Mouse (Mus musculus) embryonic facial prominence, embryonic 12.5 days (tissue): ENCODE measurements around the gene Prkaca. TPM values are rescaled to one million over a fixed set of nuclear protein-coding genes. Genes with fewer than 3 reads are reported as not detected.

Experiments used
- ATAC-seq: fragments of 200-750 bp; cut with Nextera tagmentation; 2 replicates; pipeline ENCODE4 v1.8.0; 2017; ENCODE audit not compliant: insufficient number of reproducible peaks, insufficient read depth, low FRiP score, low TSS enrichment
- H3K27ac ChIP-seq: fragments of 300-500 bp; sonication (generic); 2 replicates; pipeline ENCODE4 v1.5.1; 2016; ENCODE audit warnings: mild to moderate bottlenecking
- H3K27me3 ChIP-seq: fragments of 300-500 bp; sonication (generic); 2 replicates; pipeline ENCODE4 v1.6.1; 2016; ENCODE audit warnings: mild to moderate bottlenecking, moderate library complexity
- H3K36me3 ChIP-seq: fragments of 300-500 bp; sonication (generic); 2 replicates; pipeline ENCODE4 v1.6.1; 2016; ENCODE audit warnings: mild to moderate bottlenecking
- H3K4me1 ChIP-seq: fragments of 300-500 bp; sonication (generic); 2 replicates; pipeline ENCODE4 v1.6.1; 2016
- H3K4me2 ChIP-seq: fragments of 300-500 bp; sonication (generic); replicated peaks from 2 replicates; pipeline ENCODE4 v1.6.1; 2016; ENCODE audit warnings: mild to moderate bottlenecking, moderate library complexity
- H3K4me3 ChIP-seq: fragments of 300-500 bp; sonication (generic); 2 replicates; pipeline ENCODE4 v1.5.1; 2016; ENCODE audit warnings: mild to moderate bottlenecking
- H3K9ac ChIP-seq: fragments of 300-500 bp; sonication (generic); 2 replicates; pipeline ENCODE4 v1.6.1; 2016; ENCODE audit warnings: mild to moderate bottlenecking, moderate library complexity
- H3K9me3 ChIP-seq: fragments of 300-500 bp; sonication (generic); 2 replicates; pipeline ENCODE4 v1.6.1; 2016; ENCODE audit warnings: mild to moderate bottlenecking, moderate library complexity
- WGBS: fragments of 180-500 bp; shearing (Covaris S2); methylation state at CpG from one replicate; pipeline ENCODE4 v1.1.7; 2016; 5-methylcytosine and 5-hydroxymethylcytosine counted together
- polyA plus RNA-seq: library from polyadenylated mRNA; unstranded; fragments of >200 nt; fragmentation: Nextera tagmentation; extraction: Ambion mirVana; gene quantifications from 2 replicates; pipeline ENCODE4 v1.2.1, GENCODE M21; 2016

Gene Prkaca
- polyA plus RNA-seq, 1 experiment from 2014 or later: 206 TPM

- Histone ChIP-seq H3K9ac (peak within 1 kb of the TSS; percentile 64), H3K9me3 (no peaks in the 10 kb centered on the region), H3K27me3 (no peaks in the 10 kb centered on the region), H3K4me1 (peaks cover 14% of the 10 kb centered on the region), H3K4me2 (peak within 1 kb of the TSS; percentile 94), H3K36me3 (no peaks in the 10 kb centered on the region), H3K27ac (0 out of 2 replicates have a peak within 1 kb of the TSS, but pooled peaks have one; percentile 30), H3K4me3 (peak within 1 kb of the TSS; percentile 73)
- WGBS: under 1% methylated on average over 75 of the region's 75 CpGs
- ATAC-seq: peak; percentile 100
These were observed 17.5 kb upstream of the Prkaca start, which contains the start of the genes Gm10644 and Asf1b for GRCm38 (mm10) chr8:83955106-83955957. Gene Gm10644, minus strand, starts transcription at chr8:83955205. Gene Asf1b, plus strand, starts transcription at chr8:83955507.

GRCm38 (mm10) chr8:83955958-83956218, 16.9 kb upstream of the Prkaca start:
- Histone ChIP-seq H3K27me3 (no peaks in the 10 kb centered on the region), H3K4me3 (peak overlapping the region; percentile 73), H3K4me2 (peak overlapping the region; percentile 94), H3K4me1 (peaks cover 14% of the 10 kb centered on the region), H3K9me3 (no peaks in the 10 kb centered on the region), H3K36me3 (no peaks in the 10 kb centered on the region), H3K27ac (0 out of 2 replicates have a peak overlapping the region, but pooled peaks have one; percentile 30), H3K9ac (peak overlapping the region; percentile 64)
- WGBS: 2% methylated on average over 15 of the region's 15 CpGs
- no peak for ATAC-seq

GRCm38 (mm10) chr8:83956789-83957188, 16.0 kb upstream of the Prkaca start:
- peak overlapping the region; percentile 64; the same call in 1 of the 2 replicates for H3K9ac ChIP-seq
- WGBS: 40% methylated on average over 1 of the region's 1 CpGs

GRCm38 (mm10) chr8:83964015-83964765, 8.6 kb upstream of the Prkaca start:
- H3K4me2 ChIP-seq: no peak overlapping the region
- H3K36me3 ChIP-seq: peaks cover 32% of the 10 kb centered on the region
- WGBS: 88% methylated on average over 5 of the region's 5 CpGs
- no peak overlapping the region for H3K4me3 ChIP-seq
- H3K27me3 ChIP-seq: no peaks in the 10 kb centered on the region
- H3K9me3 ChIP-seq: no peaks in the 10 kb centered on the region
- no peak for ATAC-seq
- no peak overlapping the region for H3K27ac ChIP-seq
- no peaks in the 10 kb centered on the region for H3K4me1 ChIP-seq
- no peak overlapping the region for H3K9ac ChIP-seq

More at GRCm38 (mm10) chr8:83956789-83957188, 16.0 kb upstream of the Prkaca start:
- Histone ChIP-seq H3K4me1 (peaks cover 14% of the 10 kb centered on the region), H3K9me3 (no peaks in the 10 kb centered on the region), H3K27ac (no peak overlapping the region), H3K27me3 (no peaks in the 10 kb centered on the region), H3K36me3 (no peaks in the 10 kb centered on the region), H3K4me2 (peak overlapping the region; percentile 94), H3K4me3 (peak overlapping the region; percentile 73)
- ATAC-seq: no peak

- H3K9me3 ChIP-seq: no peaks in the 10 kb centered on the region
- H3K36me3 ChIP-seq: peaks cover 41% of the 10 kb centered on the region
- H3K4me2 ChIP-seq: no peak overlapping the region
- H3K4me3 ChIP-seq: no peak overlapping the region
- H3K27ac ChIP-seq: no peak overlapping the region
- 89% methylated on average over 7 of the region's 7 CpGs for WGBS
- 0 out of 2 replicates have a peak, but pooled peaks cover 4% of the 10 kb centered on the region for H3K4me1 ChIP-seq
- no peak overlapping the region for H3K9ac ChIP-seq
- no peak for ATAC-seq
- no peaks in the 10 kb centered on the region for H3K27me3 ChIP-seq
These were observed 5.1 kb upstream of the Prkaca start for GRCm38 (mm10) chr8:83967701-83968100.

- Histone ChIP-seq H3K4me1 (peaks cover 16% of the 10 kb centered on the region), H3K4me2 (no peak overlapping the region), H3K9ac (no peak overlapping the region), H3K9me3 (no peaks in the 10 kb centered on the region), H3K4me3 (no peak overlapping the region), H3K27ac (no peak overlapping the region), H3K27me3 (no peaks in the 10 kb centered on the region), H3K36me3 (peaks cover 36% of the 10 kb centered on the region)
- 91% methylated on average over 4 of the region's 4 CpGs for WGBS
- ATAC-seq: no peak
These were observed 1.7 kb upstream of the Prkaca start for GRCm38 (mm10) chr8:83971121-83971520.

- Histone ChIP-seq H3K9me3 (no peaks in the 10 kb centered on the region), H3K27ac (no peak overlapping the region), H3K4me1 (peaks cover 18% of the 10 kb centered on the region), H3K27me3 (no peaks in the 10 kb centered on the region), H3K9ac (no peak overlapping the region), H3K36me3 (peaks cover 35% of the 10 kb centered on the region), H3K4me2 (peak overlapping the region; percentile 90), H3K4me3 (peak overlapping the region; percentile 95; the same call in 1 of the 2 replicates)
- 75% methylated on average over 6 of the region's 6 CpGs for WGBS
- no peak for ATAC-seq
These were observed 1.1 kb upstream of the Prkaca start for GRCm38 (mm10) chr8:83971661-83972060.

- H3K9me3 ChIP-seq: no peaks in the 10 kb centered on the region
- H3K9ac ChIP-seq: peak overlapping the region; percentile 94
- H3K4me3 ChIP-seq: peak overlapping the region; percentile 95
- H3K27ac ChIP-seq: peak overlapping the region; percentile 69
- H3K27me3 ChIP-seq: no peaks in the 10 kb centered on the region
- no peak; the same call in 1 of the 2 replicates for ATAC-seq
- H3K4me2 ChIP-seq: peak overlapping the region; percentile 98
- WGBS: 3% methylated on average over 37 of the region's 37 CpGs
- peaks cover 19% of the 10 kb centered on the region for H3K36me3 ChIP-seq
- H3K4me1 ChIP-seq: peaks cover 32% of the 10 kb centered on the region
These were observed 603 bp downstream of the Prkaca start for GRCm38 (mm10) chr8:83973161-83974031.

- no peak for ATAC-seq
- Histone ChIP-seq H3K36me3 (peaks cover 9% of the 10 kb centered on the region), H3K27me3 (no peaks in the 10 kb centered on the region), H3K9me3 (no peaks in the 10 kb centered on the region), H3K4me1 (peaks cover 32% of the 10 kb centered on the region), H3K4me2 (peak overlapping the region; percentile 98), H3K27ac (no peak overlapping the region), H3K4me3 (peak overlapping the region; percentile 95; the same call in 1 of the 2 replicates), H3K9ac (no peak overlapping the region)
- WGBS: 90% methylated on average over 4 of the region's 4 CpGs
These were observed 1.7 kb downstream of the Prkaca start for GRCm38 (mm10) chr8:83974521-83974920.

- WGBS: 86% methylated on average over 4 of the region's 4 CpGs
- Histone ChIP-seq H3K9me3 (no peaks in the 10 kb centered on the region), H3K27me3 (no peaks in the 10 kb centered on the region), H3K36me3 (peaks cover 11% of the 10 kb centered on the region), H3K27ac (no peak overlapping the region), H3K4me1 (peaks cover 32% of the 10 kb centered on the region), H3K4me2 (no peak overlapping the region), H3K9ac (no peak overlapping the region), H3K4me3 (no peak overlapping the region)
- no peak for ATAC-seq
These were observed 3.4 kb downstream of the Prkaca start for GRCm38 (mm10) chr8:83976101-83976630.
